Mouse (Mus musculus): Measurements from ENCODE around the gene Bmp8a. TPM values are rescaled to one million over a fixed set of nuclear protein-coding genes. Genes with fewer than 3 reads are reported as not detected.
"Not testable (repeated sequence)": the region's sequence is repeated elsewhere in the genome, so short reads cannot be mapped to it uniquely, and the experiment has no call there.

Bmp8a gene
- under 1 TPM in 1 of 2 experiments, not detected in 1; 0.90 TPM for total RNA-seq (2021)
- long read RNA-seq, experiment 1 = 0 reads
- long read RNA-seq, experiment 2 = 0 reads

DNA sequence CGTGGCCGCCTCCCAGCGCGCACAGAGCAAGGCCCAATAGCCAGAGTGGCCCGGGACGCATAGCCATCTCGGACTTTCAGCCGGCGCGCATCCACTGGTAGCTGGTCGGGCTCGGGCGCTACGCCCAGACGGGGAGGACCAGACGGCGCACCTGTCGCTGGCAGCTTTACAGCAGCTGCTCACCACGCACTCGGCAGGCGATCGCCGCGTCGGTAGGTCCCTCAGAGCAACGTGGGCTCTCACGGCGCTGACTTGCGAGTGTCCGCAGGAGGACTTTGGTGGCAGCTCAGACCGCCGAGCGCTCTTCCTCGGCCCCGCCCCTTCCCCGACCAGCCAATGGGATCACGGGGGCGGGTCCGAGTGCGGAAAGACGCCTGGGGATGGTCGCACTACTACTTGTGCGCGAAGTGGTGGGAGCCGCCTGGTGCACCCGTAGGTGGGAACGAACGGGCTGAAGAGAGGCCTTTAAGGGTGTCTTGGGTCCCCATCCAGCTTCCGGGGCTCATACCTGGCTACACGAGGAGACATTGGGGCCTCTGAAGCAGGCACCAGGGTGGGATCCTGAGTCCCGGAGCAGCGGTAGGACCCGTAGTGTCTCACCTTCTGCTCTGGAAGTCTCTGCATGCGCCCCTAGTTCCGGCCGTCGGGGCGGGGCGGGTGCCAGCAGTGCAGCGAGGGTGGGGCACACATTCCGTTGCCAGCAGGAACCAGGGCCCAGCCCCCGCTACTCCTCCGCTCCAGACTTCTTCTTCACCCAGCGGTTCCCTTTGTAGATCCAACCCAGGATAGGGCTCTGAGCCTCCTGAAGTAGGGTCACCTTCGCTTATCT lies at the start of gene Bmp8a:
Bmp8a (minus strand) TSS at position 611 of the 829 bp plus-strand sequence.
- peak; percentile 81 for DNase-seq

DNA sequence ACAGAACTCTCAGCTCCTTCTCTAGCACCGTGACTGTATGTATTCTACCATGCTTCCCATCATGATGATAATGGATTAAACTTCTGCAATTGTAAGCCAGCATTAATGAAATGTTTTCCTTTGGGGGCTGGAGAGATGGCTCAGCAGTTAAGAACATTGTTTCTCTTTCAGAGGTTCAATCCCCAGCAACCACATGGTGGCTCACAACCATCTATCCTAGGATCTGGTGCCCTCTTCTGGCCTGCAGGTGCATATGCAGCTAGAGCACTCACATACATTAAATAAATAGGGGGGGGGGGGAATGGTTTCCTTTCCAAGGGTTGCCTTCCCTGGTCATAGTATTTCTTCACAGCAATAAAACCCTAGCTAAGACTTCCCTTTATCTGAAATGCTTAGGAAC lies 49.1 kb upstream of the Bmp8a start:
- peak; percentile 38 for DNase-seq

DNA sequence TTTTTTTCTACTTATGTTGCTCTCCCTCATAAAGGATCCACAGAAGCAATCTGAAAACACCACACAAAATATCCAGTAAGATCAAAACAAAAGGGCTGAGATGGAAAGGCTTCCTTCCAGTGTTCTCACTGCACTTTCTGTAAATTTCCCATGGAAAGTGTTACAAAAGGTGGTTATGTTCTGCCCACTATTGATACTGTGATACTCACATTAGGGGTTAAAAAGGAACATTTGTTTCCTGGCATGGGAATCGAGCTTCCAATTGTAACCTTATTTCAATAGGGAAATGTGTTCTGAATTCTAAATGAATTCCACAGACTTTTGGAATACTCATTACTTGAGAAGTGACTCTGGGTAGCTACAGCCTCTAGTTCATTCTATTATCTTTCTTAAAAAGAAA lies 42.0 kb upstream of the Bmp8a start:
- no peak for DNase-seq

DNA sequence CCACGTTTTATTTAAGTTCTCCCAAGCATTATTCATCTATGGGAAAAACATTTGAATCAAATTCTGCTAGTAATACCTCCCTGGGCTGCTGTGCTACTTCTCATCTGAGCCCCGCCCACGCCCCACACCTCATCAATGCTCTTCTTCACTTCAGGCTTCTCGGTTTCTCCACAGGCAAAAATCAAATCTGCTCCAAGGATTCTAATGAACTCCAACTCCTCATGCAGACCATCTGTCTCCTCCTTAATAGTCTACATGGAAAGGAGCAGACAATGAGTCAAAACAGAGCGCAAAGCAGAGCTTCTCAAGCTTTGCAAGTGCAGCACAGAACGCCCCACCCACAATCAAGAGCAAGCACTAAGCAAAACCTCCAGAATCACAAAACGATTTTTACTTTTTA lies 40.1 kb upstream of the Bmp8a start:
- DNase-seq = no peak

DNA sequence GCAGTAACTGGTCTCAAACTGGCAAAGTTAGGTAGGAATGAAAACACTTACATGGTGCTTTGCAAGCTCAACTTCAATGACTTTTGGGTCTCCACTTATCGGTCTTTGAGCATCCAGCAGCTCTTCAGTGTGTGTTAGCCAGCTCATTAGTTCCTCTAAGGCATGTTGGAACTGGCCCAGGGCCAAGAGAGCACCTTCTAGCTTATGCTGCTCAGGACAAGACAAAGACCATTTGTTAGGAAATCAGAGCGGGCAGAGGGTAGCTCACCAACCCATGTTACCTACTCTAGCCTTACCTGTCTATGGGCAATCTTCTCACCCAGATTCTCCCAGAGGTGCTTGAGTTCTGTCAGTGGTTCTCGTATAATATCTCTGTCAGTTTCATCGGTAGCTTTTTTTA lies 39.0 kb upstream of the Bmp8a start:
- no peak for DNase-seq

DNA sequence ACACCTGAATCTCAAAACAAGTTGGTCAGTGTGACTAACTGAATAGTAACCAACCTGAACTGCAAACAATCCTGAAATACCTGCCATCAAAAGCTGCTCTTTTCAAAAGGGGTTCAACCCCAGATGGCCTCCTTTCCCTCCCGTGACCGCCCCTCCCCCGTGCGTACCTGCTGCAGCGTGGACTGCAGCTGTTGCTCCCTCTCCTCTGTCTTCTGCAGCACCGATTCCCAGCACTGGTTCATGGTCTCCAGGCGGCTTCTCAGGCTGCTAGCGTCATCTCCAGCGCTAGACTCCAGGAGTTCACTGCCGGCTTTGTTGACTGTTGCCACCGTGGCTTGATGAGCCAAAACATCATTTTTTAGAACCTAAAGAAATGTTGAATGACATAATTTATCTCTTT lies 38.5 kb upstream of the Bmp8a start:
- no peak for DNase-seq

DNA sequence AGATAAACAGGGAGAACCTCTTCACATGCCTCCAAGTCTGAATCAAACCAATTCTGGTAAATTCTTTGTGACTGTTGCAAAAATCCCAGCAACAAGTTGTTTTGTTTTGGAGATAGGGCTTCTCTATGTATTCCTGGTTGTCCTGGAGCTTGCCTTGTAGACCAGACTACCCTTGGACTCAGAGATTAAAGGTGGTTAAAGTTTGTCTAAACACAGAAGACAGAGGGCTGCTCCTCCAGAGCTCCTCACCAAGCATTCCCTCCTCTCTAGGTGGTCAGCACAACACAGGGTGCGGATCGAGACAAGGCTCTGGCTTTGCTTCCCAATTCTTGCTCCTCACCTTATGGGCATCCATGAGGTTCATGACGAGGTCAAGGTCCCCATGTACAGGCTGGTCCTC lies 33.0 kb upstream of the Bmp8a start:
- DNase-seq = no peak

DNA sequence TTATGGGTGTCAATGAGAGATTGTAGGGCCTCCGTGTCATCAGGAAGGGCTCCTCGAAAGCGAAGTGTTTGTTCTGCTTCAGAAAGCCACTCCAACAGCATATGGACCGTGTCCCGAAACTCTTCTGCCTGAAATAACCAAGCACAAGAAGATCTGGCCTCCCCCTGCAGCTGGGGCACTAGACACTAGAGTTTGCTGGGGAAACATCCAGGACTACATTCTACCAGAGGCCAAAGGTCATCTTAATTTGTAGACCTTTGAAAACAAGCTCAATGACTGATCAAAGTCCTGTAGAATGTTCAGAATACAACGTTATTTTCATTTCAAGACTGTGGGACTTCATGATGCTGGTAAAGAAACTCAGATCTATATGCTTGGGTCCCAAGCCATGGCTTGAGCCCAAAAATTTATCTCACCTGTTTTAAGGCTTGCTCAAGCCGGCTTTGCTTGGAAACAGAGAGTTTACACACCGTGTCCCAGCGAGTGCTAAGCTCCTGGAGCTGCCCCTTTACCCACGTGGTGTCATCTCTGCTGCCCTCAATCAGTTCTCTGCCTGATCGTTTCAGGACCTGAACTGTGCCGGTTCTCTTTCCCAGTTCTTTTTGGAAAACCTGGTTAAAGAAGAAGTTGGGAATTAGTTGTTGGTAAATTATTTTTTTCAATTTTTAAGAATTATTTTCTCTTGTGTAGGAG lies 31.4 kb upstream of the Bmp8a start:
- DNase-seq = no peak

DNA sequence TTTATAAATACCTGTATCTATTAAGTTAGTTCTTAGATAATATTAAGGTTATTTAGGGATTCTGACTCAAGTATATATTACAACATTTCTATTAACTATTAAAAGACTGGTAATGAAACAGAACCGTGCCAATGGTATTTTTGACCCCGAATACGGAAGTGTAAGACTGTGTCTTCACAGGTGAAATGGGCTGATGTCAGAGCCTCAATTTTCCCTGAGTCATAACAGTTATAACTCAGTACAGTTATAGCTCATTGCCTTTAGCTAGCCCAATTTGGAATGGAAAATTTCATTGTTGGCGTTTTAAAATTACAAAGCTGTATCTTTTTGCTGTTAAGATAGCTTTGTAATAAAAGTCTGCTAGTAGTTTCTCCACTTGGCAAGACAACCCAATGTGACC lies 20.5 kb upstream of the Bmp8a start:
- no peak for DNase-seq

DNA sequence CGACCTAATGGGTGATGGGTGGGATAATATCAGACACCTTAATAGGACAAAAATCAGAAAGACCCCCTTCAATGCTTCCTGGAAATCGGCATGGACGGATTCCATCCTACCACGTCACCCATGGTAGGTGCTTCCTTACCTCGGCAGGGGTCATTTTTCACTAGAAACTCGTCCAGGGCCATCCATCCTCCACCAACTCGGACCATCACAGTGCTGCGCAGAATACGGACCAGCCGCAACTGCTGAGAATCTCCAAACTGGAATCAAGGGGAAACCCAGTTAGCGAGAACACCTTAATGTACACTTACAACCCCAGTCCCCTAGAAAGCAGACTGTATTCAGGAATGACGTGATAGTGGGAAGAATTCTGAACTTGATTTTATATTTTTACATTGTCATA lies 17.7 kb upstream of the Bmp8a start:
- DNase-seq = no peak

DNA sequence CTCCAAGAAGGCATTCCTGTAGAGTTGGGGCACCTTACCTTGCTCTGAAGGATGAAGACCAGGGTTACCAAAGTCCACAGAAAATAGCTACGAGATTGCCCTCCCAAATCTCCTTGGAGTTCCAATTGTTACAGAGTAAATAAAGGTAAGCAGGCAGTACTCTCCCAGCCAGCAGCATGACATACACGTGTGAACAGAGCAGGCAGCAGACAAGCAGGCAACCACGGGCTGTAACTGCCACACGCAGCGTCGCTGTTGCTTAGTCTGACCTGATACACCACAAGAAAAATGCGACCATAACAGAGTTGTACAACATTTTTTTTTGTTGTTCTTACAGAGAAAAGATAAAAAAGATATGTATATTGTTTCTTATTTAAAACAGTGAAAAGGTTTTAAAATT lies 15.6 kb upstream of the Bmp8a start:
- no peak for DNase-seq

DNA sequence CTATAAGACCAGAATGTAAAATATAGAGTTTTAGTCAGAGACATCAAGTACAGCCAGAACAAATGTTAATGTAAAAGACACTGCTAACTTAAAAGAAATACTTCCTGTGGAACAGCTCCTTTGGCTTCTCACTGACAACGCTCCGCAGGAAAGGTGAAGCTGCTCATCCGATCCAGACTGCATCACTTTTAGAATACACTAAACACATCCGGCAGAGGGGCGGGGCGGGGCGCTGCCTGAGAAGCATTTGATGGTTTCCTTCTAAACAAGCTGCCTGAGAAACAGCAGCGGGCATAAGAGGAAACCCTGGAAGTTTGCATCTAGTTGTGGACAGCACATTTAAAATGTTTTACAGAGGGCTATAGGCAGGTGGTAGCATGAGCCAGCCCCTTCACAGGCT lies 12.9 kb upstream of the Bmp8a start:
- no peak for DNase-seq

DNA sequence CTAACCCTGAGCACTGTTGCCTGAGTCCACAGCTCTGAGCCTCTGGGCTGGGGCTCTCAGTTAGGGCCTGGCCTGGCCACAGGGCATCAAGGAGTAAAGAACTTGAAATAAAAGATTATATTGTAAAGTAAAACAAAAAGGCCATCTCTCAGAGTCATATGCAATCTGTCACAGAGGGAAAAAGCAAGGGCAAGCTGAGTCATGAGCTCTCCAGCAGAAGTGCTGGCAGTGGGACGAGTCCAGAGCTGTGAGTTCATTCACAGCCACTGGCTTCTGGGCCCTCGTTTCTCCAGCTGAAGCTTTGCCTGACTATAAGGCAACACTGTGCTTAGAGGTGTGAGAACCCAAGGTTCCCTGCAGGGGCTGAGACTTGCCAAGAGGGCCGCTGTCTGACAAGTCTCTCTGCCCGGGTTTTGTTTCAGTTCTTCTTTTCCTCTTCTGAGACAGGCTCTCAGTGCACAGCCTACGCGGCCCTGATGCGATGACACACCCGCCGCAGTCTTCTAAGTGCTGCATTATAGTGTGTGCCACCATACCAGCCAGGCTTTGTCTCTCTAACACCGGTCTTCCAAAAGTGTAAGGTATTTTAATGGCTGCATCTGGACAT lies 10.3 kb upstream of the Bmp8a start:
- peak; percentile 37 for DNase-seq

DNA sequence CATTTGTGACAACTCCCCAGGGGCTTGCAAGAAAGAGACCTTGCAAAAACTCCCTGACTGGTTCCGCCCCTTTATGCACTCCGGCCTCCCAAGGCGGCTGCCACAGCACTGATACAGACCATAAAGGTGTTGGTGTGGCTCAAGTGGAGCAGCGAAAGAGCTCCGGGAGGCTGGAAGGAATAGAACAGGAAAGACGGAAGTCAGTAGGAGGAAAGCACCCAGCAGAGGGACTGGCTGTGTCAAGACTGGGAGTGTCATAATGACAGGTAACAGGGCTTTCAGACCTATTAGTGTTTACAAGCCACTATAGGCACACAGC lies 378 bp upstream of the Bmp8a start:
- no peak for DNase-seq

DNA sequence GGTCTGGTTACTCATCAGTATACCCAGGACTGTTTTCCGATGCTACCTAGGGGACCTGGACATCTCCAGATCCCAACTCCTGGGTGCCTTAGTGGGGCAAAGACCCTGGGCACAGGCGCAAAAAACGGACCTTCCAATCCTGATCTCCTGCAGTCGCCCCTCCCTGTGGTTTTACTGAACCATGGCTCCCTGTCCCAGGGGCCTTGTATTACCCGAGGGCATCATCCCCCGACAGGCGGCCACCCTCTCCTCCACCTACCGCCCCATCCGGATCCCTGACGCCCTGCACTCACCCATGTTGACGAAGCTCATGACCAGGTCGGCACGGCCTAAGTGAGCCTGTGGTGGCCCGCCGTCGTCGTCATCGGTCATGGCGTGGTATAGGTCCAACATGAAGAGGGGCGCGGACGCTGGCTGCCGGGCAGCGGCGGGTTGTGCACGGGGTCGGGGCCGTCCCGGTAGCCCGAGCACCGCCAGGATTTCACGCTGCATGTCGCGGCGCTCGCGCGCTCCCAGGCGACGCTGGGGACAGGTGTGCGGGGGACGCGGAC lies 886 bp downstream of the Bmp8a start:
- DNase-seq = no peak

DNA sequence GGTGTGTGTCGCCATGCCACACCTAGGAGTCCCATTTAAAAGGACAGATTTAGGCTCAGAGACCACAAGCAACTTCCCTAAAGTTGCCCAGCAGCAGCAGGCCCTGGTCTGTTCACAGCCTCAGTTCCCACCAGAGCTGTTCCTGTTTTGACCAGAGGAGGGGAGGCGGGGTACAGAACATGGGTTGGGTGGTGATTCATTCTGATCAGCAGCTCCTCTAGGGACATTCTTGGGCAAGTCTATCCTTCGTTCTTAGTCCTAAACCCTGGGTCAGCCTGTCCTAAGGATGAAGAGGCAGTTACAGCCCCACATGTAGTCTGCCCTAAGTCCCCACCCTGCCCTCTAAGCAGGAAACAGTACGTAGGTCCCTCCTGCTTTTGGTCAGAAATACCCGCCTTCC lies 2.8 kb downstream of the Bmp8a start:
- DNase-seq = no peak

DNA sequence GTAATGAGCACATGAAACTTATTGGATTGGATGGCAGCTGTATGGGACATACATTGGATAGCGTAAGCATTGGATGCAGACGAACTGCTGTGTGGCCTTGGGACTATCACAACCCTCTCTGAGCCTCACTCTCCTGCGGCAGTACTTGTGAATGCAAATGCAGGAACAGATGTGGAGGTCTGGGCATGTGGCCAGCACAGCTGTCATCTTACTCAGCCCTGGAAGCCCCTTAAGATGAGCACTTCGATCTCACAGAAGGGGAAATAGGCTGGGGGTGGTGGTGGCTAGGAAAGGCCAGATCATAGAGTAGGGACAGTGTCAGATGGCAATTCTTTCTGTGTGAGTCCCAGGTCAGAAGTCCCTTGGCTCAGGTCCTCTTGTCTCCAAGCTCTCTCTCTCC lies 5.4 kb downstream of the Bmp8a start:
- DNase-seq = no peak

DNA sequence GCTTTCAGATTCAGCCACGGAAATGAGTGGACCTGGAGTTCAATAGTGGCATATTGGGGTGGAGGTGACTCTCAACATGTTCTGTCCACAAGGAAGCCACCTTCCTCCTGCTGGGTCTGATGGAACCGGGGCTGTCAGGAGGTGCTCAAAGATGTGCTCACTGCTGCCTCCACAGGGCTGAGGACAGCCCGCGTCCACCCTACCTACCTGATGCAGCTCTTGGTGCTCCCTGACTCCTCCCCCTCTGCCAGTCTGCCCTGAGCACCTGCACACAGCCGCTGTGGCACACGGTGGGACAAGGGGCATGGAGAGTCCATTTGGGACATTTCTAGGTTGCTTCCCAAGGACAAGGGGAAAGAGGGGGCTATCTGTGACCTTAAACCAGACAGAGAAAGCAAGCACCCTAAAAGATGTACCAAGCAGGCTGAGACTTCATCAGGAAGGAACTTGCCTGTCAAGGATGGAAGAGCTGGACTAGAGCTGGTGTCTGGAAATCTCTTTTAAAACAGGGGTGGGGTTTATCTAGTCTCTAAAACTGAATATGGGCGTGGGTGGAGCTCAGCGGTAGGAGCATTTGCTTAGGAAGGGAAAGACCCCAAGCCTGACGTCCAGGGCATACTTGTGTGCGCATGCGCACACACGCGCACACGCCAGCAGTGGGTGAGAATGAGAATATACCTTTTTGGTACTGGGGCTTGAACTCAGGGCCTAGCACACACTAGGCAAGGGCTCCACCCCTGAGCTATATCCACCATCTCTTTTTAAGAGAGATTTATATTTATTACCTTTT lies 7.1 kb downstream of the Bmp8a start:
- no peak for DNase-seq

DNA sequence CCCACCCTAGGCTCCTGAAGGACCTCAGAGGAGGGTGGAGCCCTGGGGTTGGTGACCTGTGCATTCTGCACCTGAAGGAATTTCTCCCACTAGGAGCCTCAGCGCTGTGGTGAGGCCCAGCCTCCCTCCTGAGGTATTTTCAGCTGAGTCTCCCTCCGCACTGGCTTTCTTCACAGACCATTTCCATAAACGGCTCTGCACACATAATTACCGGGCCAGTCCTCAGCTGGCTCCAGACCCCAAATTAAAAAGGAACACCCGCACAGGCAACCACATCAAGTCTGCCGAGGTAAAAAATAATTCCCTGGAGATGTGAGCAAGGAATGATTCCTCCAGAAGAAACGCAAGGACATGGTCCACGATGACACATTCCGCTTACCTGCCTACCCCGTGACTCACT lies 7.8 kb downstream of the Bmp8a start:
- DNase-seq = not testable (repeated sequence)

DNA sequence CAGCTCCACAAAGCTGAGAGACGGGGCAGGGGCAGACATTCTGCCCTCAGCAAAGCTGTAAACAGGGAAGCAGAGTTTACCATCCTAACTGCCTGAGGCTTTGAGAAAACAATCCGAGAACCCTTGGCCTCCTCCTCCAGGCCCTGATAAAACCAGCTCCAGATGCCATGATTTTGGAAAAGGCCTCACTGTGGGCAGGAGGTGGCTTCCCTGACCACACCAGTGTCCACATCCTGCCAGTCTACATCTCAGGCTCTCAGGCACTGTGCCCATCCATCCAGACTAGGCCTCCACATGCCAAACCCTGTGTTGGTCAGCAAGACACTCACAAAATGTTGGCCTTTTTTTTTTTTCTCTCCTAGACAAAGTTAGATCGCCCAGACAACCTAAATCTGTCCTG lies 8.9 kb downstream of the Bmp8a start:
- DNase-seq = no peak

DNA sequence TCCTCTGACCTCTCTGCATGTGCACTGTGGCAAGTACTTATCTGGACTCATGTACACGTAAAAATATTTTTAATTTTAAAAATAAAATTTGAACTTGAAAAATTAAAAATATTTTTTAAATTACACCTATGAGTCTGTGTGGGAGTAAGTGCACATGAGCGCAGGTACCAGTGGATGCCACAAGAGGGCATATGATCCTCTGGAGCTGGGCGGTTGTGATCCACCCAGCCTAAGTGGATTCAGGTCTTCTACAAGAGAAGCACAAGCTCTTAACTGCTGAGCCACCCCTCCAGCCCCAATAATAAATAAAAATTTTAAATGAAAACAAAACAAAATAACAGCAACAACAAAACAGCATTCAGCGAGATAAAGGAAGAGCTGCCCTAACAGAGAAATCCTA lies 9.9 kb downstream of the Bmp8a start:
- DNase-seq = no peak

DNA sequence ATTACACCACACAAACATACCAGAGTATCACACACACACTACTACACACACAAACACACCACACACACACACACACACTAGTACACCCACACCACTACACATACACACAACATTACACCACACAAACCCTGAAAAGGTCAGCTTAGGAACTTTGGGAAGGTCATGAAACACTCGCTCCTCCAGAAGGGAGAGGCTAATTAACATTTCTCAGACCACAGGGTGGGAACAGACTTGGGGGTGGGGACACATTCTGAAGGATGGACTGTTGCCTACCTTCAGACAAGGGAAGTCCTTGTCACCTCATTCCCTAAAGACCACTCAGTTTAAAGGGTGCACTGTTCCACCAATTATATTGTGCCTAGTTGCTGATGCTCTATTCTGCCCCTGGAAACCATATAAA lies 11.1 kb downstream of the Bmp8a start:
- not testable (repeated sequence) for DNase-seq

DNA sequence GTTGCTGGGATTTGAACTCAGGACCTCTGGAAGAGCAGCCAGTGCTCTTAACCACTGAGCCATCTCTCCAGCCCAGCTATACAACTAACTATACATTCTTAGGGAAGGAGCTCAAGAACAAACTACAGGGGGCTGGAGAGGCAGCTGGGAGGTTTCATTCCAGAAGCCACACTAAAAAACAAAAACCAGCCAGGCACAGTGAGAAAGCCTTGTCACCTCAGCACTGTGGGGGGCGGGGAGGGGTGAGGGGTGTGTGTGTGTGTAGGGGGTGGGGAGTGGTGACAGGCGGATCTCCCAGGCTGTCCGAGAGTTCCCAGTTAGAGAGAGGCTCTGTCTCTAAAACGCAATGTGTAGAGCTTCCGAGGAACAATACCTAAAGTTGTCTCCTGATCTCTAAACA lies 11.7 kb downstream of the Bmp8a start:
- DNase-seq = no peak

Data from adrenal gland, postnatal 10 days (tissue).